Mouse (Mus musculus): Measurements from ENCODE around the gene Hoxc8.

The Hoxc8 gene

DNA sequence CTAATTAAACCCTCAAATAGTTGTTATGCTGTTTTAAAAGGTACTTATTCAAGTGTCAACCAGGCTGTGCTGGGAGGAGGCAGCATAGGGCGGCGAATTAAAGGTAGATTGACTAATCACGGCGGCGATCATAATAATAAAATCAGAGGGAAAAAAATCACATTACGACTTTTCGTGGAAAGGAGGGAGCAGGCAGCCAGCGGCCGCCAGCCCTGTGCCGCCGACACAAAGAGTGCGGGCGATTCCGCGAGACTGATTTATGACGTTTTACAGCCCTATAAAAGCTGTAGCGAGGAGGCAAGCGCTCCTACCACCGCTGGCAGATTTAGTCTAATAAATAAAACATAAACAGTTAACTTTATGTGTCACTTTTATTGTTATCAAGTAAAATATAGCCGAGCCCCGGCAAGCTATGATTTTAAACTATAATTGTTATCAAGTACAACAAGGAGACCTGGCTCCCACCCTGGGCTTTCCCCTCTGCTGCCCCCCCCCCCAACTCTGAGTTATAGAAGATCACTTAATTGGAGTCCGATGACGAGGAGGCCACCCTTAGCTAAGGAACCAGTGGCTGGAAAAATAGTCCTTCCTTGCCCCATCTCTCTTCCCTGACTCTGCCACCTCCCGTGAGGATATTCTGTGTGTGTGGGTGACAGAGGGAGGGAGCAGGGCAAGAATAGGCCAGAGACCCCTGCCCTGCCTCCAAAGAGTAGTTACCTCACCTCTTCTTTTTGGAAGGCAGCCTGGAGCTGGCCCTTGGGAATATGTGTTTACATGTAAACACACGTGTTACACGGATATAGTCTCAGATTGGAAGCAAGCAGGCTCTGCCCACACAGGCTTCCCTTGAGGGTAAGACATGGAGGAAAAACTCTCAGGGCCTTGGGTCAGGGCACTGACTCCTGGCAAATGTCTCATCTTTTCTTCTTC lies 42.5 kb downstream of the Hoxc8 start:
- DNase-seq (ENCODE audit: low spot score in 2 of 2) = no peak

DNA sequence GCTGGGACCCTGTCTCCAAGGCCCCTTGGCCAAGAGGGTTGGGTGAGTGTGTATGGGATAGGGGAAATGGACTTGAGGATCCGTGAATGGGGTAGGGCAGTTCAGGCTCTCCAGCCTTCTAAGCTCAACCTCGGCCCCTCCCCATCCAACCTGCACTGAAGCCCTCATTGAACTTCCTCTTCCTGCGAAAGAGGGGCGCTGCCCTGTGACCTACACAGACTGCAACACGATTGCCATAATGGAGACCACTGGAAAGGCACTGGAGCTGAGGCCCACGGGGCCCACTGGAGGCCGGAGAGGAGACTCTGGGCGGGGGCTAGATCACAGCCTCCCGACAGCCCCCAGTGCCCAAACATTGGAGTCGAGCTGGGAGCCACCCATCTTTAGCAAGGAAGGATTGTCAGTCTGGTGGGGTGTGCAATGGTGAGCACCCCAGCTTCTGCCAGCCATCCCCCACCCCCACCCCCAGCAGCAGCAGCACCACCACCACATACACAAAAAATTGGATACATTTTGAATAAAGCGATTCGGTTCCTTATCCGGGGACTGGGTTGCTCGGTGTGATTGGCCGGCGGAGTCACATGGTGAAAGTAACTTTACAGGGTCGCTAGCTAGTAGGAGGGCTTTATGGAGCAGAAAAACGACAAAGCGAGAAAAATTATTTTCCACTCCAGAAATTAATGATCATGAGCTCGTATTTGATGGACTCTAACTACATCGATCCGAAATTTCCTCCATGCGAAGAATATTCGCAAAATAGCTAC lies 43.8 kb downstream of the Hoxc8 start:
- no peak for DNase-seq (ENCODE audit: low spot score in 2 of 2)

DNA sequence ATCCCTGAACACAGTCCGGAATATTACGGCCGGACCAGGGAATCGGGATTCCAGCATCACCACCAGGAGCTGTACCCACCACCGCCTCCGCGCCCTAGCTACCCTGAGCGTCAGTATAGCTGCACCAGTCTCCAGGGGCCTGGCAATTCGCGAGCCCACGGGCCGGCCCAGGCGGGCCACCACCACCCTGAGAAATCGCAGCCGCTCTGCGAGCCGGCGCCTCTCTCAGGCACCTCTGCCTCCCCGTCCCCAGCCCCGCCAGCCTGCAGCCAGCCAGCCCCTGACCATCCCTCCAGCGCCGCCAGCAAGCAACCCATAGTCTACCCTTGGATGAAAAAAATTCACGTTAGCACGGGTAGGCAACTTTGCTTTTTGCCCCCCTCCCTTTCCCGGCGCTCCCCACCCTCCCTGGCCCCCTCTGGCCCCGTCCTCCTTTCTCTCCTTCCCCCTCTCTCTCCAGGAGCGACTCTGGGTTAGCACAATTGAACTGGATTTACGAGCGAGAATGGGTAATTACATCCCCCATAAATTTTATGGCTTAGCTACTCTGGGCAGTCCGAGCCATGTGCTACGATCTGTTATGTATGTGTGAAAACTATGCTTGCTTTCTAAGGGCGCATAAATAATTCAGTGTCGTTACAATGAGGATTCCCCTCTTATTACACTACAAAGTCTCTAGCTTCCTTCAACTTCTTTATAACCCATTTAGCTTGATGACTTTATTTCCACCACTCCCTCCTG lies 44.6 kb downstream of the Hoxc8 start:
- DNase-seq (ENCODE audit: low spot score in 2 of 2) = no peak

DNA sequence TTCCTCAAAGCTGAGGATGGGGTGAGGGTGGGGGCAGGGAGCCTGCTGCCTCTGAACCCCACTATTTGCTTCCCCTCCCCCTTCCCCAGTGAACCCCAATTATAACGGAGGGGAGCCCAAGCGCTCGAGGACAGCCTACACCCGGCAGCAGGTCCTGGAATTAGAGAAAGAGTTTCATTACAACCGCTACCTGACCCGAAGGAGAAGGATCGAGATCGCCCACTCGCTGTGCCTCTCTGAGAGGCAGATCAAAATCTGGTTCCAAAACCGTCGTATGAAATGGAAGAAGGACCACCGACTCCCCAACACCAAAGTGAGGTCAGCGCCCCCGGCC lies 45.1 kb downstream of the Hoxc8 start:
- no peak for DNase-seq (ENCODE audit: low spot score in 2 of 2)

DNA sequence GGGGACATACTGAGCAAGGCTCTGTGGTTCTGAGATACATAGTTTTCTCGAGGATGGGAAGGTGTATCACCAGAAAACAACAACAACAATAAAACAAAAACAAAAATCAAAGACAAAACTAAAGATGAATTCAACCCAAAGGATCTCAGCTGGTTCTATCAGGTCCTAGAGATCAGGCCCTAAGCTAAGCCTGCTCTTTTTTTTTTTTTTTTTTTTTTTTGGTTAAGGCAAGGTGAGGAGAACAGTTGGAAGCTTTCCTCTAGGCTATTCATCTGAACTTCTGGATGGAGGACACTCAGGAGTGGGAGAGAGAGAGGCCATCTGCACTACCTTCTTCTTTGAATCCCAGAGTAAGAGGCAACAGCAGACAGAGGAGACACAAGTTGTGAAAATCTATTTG lies 47.2 kb downstream of the Hoxc8 start:
- no peak for DNase-seq (ENCODE audit: low spot score in 2 of 2)

DNA sequence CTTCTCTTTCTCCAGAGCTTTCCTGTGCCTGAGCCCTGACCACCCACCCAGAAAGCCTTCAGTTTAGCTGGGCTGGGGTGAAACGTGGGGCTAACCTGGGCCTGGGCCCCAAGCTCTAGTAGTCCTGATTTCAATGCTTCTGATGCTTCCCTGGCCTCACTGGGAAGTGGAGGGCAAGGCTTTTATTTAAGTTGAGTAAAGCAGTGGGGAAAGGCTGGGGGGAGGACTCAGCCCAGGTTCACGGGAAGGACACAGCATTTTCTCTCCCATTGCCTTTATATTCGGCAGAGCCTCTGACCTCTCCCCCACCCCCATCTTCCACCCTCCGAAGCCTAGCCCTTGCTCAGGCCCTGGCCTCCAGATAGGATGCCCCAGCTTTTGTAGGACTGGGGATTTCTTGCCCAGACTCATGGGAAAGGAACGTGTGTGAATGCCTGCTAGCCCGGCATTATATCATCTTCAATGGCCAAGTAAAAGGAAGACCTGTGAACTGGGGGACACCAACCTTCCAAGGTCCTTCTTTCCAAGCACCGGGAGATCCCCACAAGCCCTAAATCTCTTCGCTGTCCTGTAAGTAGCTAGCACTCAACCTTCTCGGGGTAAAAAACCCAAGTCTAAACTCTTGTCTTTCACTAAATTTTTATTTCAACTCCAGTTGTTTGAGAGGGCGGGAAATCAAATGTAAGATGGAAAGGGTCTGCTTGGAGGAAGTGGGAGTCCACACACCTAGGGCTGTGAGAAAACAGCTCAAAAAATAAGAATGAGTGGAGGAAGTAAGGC lies 48.5 kb downstream of the Hoxc8 start:
- DNase-seq (ENCODE audit: low spot score in 2 of 2) = no peak

DNA sequence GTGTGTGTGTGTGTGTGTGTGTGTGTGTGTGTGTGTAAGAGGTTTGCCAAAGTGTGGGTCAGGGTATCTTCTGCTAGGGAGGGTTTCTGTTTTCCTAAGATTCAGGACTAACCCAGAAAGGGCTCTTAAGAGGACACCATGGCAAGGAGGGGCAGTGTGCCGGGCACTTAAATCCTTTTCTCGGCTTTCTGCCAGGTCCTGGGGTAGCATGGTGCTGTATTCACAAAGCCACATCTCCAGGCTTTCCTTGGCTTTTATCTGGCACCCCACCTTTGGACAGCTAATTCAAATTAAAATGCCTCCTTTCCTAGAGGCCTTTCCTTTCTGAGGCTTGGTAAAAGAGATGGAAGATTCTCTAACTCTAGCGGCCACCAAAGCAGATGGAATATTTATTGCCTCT lies 49.2 kb downstream of the Hoxc8 start:
- DNase-seq (ENCODE audit: low spot score in 2 of 2) = no peak

DNA sequence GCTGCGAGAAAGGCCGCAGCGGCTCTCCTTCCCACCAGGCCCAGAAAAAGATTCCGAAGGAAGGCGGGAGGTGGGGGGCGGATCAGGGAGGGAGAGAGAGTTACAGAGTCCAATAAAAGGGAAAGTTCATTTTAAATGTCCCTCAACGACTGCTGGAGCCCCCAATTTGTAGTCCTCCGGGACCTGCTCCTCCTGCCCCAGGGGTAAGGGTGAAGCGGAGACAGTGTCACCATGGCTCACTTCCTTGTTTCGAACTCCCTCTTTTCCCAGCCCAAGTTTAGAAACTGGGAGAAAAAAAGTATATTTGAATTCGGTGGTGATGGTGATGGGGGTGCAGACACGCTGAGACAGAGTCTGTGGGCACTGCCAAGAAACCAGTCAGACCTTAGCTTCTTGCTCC lies 50.2 kb downstream of the Hoxc8 start:
- DNase-seq (ENCODE audit: low spot score in 2 of 2) = no peak

DNA sequence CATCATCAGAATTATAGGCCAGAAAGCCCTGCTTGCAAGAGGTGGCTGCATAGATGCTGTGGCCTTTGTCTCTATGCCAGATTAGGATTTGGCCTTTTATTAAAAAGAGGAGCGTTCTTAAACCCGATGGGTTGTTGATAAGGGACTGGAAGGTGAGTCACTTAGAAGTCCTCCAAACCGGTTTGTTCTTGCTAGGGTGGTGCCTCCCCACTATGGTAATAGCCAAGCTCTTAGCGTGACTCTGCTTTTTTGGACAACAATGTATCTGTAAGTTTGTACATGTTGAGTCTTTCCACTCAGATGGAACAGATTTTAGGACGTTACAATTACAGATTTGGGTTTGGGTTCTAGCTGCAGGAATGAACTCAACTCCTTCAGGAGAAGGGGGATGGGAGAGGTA lies 51.2 kb downstream of the Hoxc8 start:
- no peak for DNase-seq (ENCODE audit: low spot score in 2 of 2)

DNA sequence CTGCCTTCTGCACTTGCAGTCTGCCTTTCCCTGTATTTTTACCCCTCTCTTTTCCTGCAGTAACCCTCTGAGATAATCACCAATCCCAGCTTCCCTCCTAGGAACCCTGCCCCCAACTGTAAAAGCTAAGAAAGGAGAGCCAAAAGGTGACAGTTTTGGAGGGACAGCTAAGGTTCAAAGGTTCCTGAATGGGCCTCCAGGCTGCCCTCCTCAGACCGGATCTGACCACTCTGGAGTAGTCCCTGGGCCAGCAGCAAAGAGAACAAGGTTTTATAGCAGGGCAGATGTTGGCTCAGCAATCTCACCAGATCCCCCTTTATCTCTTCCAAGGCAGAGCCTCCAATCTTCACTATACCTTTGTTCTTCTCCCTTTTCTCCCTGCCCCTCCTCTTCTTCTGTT lies 51.8 kb downstream of the Hoxc8 start:
- no peak for DNase-seq (ENCODE audit: low spot score in 2 of 2)

Data from urinary bladder, adult 18-20 months (tissue).